Mouse (Mus musculus): ENCODE data around the gene Pgbd1. TPM values are rescaled to one million over a fixed set of nuclear protein-coding genes. Genes with fewer than 3 reads are reported as not detected.
"Not testable (repeated sequence)": the region's sequence is repeated elsewhere in the genome, so short reads cannot be mapped to it uniquely, and the experiment has no call there.

The Pgbd1 gene
- polyA plus RNA-seq (2015; fragmentation: Nextera tagmentation; extraction: Ambion mirVana), result 2.8 and 3.5 TPM in 2 replicates

DNA sequence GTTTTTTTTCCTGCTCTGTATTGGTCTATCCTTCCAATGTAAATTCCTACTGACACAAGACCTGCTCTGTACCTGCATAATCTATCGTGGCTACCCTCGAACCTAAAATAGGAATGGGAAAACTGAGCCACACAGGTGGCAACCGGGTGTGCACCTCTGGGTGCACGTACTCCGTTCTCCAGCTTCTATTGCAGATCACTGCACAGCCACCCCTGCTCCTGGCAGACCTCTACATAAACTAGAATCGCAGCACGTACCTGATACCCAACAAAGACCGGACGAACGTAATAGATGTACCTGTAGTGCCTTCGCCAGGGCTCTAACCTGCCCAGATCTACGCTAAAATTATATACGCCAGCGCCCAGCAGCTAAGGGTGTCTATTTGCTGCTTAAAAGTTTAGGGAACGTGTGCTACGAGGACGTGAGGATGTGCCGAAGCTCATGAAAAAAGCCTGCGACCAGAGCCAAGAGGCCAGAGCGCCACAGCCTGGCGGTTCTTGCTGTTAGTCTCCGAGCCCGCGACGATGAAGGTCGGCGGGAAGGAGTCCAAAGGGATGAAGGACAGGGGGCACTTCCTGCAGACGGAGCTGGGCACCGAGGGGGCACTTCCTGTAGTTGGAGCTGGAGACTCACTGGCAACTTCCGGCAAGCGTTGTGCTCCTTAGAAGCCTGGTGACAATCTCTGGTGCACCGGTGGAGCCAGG, at the start of gene Pgbd1:
Pgbd1 (minus strand) TSS at position 556 of the 704 bp plus-strand sequence.
- Histone ChIP-seq H3K27ac (replicated peaks) (peak within 1 kb of the TSS; percentile 36; the same call in 1 of the 2 replicates), H3K36me3 (peaks cover 32% of the 10 kb centered on the region), H3K9ac (replicated peaks) (peak within 1 kb of the TSS; percentile 64), H3K9me3 (no peaks in the 10 kb centered on the region), H3K4me1 (peaks cover 12% of the 10 kb centered on the region; the same call in 1 of the 2 replicates), H3K27me3 (no peaks in the 10 kb centered on the region), H3K4me3 (peak within 1 kb of the TSS; percentile 61), H3K4me2 (replicated peaks) (peak within 1 kb of the TSS; percentile 61)
- under 1% methylated on average over 32 of the region's 32 CpGs for WGBS
- ATAC-seq (replicated peaks), result peak; percentile 94

DNA sequence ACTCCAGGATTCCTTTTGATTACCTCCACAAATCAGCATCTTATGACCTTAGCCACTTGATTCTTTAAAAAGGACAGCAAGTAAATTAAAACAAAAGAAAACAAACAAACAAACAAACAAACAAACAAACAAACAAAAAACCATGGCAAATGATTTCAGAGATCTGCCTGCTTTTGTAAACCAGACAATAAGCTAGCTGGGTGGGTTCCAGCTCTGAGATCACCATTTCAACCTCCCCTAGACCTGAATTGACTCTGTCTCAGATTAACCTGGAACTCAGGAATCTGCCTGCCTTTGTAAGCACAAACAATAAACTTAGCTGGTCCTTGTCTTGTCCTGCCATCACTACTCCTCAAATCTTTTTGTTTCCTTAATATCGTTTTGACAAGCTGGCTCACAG, 46.0 kb upstream of the Pgbd1 start:
- Histone ChIP-seq H3K4me3 (no peak overlapping the region), H3K27me3 (no peaks in the 10 kb centered on the region), H3K27ac (replicated peaks) (no peak overlapping the region), H3K9ac (replicated peaks) (no peak overlapping the region), H3K9me3 (no peaks in the 10 kb centered on the region), H3K4me2 (replicated peaks) (no peak overlapping the region), H3K4me1 (no peaks in the 10 kb centered on the region), H3K36me3 (peaks cover 25% of the 10 kb centered on the region)
- WGBS, result 93% methylated on average over 1 of the region's 1 CpGs
- ATAC-seq (replicated peaks), result no peak

DNA sequence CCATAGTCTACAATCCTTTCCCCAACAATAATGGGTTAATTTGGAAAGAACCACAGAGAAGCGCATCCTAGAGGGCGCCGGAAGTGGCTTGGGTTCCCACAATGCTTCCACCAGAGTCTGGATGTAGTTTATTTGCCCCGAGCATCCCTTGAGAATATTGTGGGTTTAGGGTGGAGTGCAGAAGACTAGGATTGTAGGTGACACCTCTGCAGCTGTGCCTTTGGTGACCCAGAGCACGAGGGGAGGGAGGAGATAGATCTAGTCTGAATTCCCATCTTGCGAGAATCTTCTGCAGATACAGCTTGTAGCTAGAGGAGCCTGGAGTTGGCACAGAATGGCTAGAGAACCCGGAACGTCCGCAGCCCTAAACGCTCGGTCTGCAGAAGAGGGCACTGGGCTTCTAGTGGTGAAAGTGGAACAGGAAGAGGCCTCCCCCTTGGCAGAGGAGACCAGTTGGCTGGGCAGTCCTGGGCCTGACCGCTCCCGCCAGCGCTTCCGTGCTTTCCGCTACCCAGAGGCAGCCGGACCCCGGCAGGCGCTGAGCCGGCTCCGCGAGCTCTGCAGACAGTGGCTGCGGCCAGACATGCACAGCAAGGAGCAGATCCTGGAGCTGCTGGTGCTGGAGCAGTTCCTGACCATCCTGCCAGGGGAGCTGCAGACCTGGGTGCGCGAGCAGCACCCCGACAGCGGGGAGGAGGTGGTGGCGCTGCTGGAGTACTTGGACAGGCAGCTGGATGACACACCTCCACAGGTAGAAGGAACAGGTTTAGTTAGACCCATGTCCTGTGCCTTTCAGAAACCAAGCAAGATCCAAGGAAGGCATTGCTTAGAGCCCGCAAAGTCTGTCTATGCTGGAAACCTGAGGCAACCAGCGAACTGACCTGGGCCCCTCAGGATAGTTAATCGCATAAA, 38.2 kb upstream of the Pgbd1 start, which contains the start of the genes Zkscan4 and Gm10065:
Zkscan4 (plus strand) TSS at position 149 of the 912 bp plus-strand sequence.
Gm10065 (minus strand) TSS at position 683 of the 912 bp plus-strand sequence.
- H3K9me3 ChIP-seq, H3K27me3 ChIP-seq, H3K36me3 ChIP-seq, H3K4me1 ChIP-seq: not testable (repeated sequence)
- ATAC-seq (replicated peaks), result peak; percentile 88
- H3K27ac ChIP-seq (replicated peaks), result peak within 1 kb of the TSS; percentile 72
- H3K4me3 ChIP-seq, result peak within 1 kb of the TSS; percentile 49
- peak within 1 kb of the TSS; percentile 63 for H3K9ac ChIP-seq (replicated peaks)
- peak within 1 kb of the TSS; percentile 64 for H3K4me2 ChIP-seq (replicated peaks)
- WGBS, result 5% methylated on average over 30 of the region's 31 CpGs

DNA sequence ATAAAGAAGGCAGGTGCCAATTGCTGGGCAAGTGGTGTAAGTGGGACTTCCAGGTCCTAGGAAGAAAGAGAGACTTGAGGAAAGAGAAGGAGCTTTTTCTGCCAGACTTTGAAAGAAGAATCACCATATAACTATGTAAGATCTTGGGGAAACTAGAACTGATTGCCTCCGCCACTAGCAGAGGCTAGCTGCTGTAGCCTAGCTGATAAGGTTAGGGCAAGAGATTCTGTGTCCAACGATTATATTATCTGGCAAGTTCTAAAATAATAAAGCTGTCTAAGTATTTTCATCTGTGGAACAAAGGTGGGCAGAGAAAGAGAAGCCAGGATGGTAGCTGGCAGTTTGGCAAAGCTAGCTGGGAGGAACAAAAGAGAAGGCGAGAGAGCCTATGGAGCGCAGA, 31.6 kb upstream of the Pgbd1 start:
- Histone ChIP-seq H3K36me3 (no peaks in the 10 kb centered on the region), H3K4me3 (no peak overlapping the region), H3K4me2 (replicated peaks) (no peak overlapping the region), H3K27ac (replicated peaks) (no peak overlapping the region), H3K27me3 (peaks cover 11% of the 10 kb centered on the region), H3K9ac (replicated peaks) (no peak overlapping the region), H3K9me3 (no peaks in the 10 kb centered on the region), H3K4me1 (no peaks in the 10 kb centered on the region; the same call in 1 of the 2 replicates)
- 20% methylated on average over 4 of the region's 4 CpGs for WGBS
- no peak for ATAC-seq (replicated peaks)

DNA sequence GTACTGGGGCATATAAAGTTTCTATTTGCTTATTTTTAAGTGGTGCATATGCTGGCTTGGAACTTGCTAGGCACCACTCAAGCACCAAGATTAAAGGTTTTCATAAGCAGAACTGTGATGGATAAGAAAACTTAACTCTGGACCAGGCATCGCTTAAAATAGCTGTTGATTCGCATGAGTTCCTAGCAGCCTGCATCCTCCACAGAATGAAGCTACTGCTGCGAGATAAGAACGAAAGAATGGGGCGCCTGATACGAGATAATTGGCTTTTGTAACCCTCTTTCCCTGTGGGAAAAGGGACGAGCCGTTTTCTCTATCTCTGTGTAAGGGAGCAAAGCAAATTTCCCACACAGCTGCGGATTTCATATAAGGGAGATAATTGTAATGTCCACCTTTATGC, 28.2 kb upstream of the Pgbd1 start:
- no peak overlapping the region for H3K27ac ChIP-seq (replicated peaks)
- no peaks in the 10 kb centered on the region for H3K9me3 ChIP-seq
- 15% methylated on average over 9 of the region's 9 CpGs for WGBS
- 0 out of 2 replicates have a peak, but pooled peaks have one; percentile 8 for ATAC-seq (replicated peaks)
- H3K9ac ChIP-seq (replicated peaks), result no peak overlapping the region
- peak overlapping the region; percentile 54 for H3K4me3 ChIP-seq
- peak overlapping the region; percentile 70 for H3K4me2 ChIP-seq (replicated peaks)
- no peaks in the 10 kb centered on the region for H3K36me3 ChIP-seq
- no peaks in the 10 kb centered on the region; the same call in 1 of the 2 replicates for H3K4me1 ChIP-seq
- H3K27me3 ChIP-seq, result peaks cover 11% of the 10 kb centered on the region

DNA sequence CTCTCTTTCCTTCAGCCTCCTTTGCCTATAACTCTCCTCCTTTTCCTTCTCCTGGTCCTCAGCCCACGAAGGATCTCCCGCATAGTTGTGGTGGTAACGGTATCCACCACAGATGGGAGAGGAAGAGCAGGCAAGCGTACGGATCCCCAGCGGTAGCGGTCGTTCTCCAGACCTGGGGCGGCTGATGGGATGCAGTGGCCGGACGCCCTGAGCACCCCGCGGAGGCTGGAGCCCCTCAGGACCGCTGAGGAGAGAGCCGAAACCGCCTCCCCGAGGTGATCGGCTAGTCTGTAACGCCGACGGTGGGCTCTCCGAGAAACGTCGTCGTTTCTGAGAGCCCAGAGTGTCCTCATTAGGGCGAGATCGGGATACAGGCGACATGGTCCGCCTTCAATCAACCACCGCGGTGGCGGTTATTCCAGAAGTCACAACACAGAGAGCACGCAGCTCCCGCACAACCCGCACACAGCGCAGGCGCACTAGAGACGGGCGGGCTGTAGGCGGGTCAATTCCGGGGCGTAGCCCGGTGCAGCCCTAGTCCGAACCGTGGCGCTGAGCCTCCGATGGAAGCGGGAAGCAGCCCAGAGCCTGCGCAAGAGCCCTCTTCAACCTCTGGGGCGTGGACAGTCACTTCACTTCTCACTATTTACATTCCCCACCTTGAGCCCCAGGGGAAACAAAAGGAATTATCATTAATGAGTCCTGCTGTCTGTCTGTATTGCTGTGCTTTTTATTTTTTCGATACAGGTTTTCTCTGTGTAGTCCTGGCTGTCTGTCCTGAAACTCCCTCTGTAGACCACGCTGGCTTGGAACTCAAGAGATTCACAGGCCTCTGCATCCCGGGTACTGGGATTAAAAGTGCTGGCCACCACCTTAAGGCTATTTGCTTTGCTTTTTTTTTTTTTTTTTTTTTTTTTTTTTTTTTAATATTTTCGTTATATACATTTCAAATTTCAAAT, 27.5 kb upstream of the Pgbd1 start, which contains the start of gene Nkapl:
Nkapl (minus strand) TSS at position 449 of the 959 bp plus-strand sequence.
- H3K4me1 ChIP-seq, result no peaks in the 10 kb centered on the region; the same call in 1 of the 2 replicates
- H3K36me3 ChIP-seq, result no peaks in the 10 kb centered on the region
- ATAC-seq (replicated peaks), result peak; percentile 99
- H3K9ac ChIP-seq (replicated peaks), result peak within 1 kb of the TSS; percentile 62
- no peaks in the 10 kb centered on the region for H3K9me3 ChIP-seq
- WGBS, result under 1% methylated on average over 54 of the region's 54 CpGs
- H3K27me3 ChIP-seq, result peaks cover 11% of the 10 kb centered on the region
- peak within 1 kb of the TSS; percentile 70 for H3K4me2 ChIP-seq (replicated peaks)
- peak within 1 kb of the TSS; percentile 53 for H3K27ac ChIP-seq (replicated peaks)
- H3K4me3 ChIP-seq, result peak within 1 kb of the TSS; percentile 54

DNA sequence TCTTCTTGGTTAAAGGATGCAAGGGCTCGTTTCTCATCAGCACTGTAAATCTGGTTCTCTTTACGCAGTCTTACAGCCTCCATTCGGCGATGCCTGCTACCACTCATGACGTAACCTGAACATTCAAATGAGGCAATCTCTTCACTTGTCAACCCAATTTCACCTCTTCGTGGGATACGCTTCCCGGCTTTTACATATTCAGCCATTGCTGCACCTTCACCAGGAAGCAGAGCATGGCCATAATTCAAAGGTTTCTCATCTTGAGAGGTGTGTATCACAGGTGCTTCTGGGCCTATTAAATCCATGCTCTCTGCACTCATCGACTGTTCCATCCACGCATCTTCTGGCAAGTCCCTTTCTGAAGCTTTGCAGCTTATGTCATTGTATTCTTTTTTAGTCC, 26.5 kb upstream of the Pgbd1 start:
- 89% methylated on average over 10 of the region's 10 CpGs for WGBS
- Histone ChIP-seq H3K9ac (replicated peaks) (no peak overlapping the region), H3K27me3 (peaks cover 11% of the 10 kb centered on the region), H3K4me2 (replicated peaks) (no peak overlapping the region), H3K27ac (replicated peaks) (no peak overlapping the region), H3K4me3 (peak overlapping the region; percentile 54; the same call in 1 of the 2 replicates), H3K9me3 (no peaks in the 10 kb centered on the region), H3K36me3 (no peaks in the 10 kb centered on the region), H3K4me1 (no peaks in the 10 kb centered on the region; the same call in 1 of the 2 replicates)
- no peak for ATAC-seq (replicated peaks)

DNA sequence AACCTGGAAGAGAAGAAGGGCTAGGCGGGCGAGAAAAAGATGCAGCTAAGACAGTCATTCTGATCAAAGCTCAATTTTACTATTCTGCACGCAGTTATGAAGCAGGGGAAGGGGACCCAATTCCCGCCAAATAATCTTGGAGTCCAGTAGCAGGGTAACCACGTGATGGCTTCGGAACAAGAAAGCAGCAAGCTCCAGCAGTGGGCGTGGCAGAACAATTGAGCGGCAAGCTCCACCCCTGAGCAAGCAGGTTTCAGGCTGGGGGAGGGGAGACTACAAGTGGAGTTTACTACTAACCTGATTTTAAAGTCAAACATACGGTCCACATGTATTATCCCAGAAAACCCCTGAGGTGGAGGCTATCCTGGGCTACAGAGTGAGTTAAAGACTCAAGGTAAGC, 21.7 kb upstream of the Pgbd1 start:
- WGBS, result 47% methylated on average over 9 of the region's 9 CpGs
- not testable (repeated sequence) for H3K9ac ChIP-seq (replicated peaks); H3K36me3 ChIP-seq; H3K4me2 ChIP-seq (replicated peaks); ATAC-seq (replicated peaks); H3K4me1 ChIP-seq; H3K4me3 ChIP-seq; H3K9me3 ChIP-seq; H3K27ac ChIP-seq (replicated peaks); H3K27me3 ChIP-seq

DNA sequence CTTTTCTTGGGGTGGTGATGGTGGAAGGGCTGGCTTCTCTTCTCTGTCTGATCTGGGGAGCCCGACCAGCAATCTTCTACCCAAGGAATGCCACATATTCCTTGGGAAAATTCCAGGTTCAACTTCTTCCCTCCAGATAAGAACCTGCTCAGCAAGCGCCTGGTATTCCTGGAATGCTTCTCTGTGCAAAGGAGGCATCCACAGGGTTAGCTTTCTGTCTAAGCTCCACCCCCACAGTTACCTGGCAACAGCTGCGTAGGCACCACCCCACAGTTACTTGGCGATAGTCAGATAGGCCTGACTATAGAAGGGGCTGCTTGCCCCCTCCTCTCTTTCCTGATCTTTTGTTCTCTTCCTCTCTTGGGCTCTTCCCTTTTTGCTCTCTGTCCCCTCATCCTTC, 15.5 kb upstream of the Pgbd1 start:
- peaks cover 16% of the 10 kb centered on the region for H3K4me1 ChIP-seq
- ATAC-seq (replicated peaks), result no peak
- no peaks in the 10 kb centered on the region for H3K36me3 ChIP-seq
- no peaks in the 10 kb centered on the region; the same call in 1 of the 2 replicates for H3K27me3 ChIP-seq
- H3K9me3 ChIP-seq, result no peaks in the 10 kb centered on the region
- no peak overlapping the region for H3K9ac ChIP-seq (replicated peaks)
- no peak overlapping the region for H3K4me3 ChIP-seq
- no peak overlapping the region for H3K4me2 ChIP-seq (replicated peaks)
- 10% methylated on average over 4 of the region's 4 CpGs for WGBS
- H3K27ac ChIP-seq (replicated peaks), result no peak overlapping the region

DNA sequence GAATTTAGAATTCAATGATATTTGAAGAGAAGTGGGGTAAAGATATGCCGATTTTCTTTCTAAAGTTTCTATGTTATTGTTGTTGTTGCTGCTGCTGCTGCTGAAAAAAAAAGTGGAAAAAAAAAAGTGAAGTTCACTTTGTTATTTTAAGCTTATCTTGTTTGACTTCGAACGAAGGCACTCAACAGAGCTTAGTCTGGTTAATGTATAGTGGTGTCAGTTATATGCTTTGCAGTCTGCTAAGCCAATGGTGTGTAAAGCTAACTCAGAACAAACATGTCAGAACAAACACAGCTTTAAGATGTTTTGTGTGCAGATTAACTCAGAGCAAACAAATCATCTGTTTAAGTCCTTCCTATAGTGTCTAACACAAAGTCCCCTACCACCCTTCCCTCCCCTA, 13.3 kb upstream of the Pgbd1 start:
- Histone ChIP-seq H3K9ac (replicated peaks) (no peak overlapping the region), H3K4me1 (peaks cover 18% of the 10 kb centered on the region), H3K9me3 (no peaks in the 10 kb centered on the region), H3K4me2 (replicated peaks) (no peak overlapping the region), H3K27me3 (no peaks in the 10 kb centered on the region; the same call in 1 of the 2 replicates), H3K27ac (replicated peaks) (no peak overlapping the region), H3K4me3 (peak overlapping the region; percentile 61; the same call in 1 of the 2 replicates), H3K36me3 (no peaks in the 10 kb centered on the region)
- 95% methylated on average over 3 of the region's 3 CpGs for WGBS
- no peak for ATAC-seq (replicated peaks)

DNA sequence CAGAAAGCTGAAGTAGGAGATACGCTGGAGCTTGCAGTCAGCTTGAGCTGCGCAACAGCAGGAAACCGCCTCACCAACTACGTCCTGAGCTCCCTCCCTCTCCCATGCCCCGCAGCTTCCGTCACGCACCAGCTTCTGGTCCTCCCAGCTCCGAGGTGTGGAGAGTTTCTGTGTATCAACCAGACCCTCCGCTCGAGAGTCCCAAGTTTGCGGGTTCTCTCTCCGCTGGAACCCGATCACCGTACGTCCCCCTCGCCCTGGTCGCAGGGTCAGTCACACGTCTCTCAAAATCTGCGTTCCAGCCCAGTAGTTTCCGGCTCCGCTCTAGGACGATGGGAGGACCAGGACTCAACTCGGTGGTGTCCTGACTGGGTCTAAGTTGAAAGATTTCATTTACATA, 12.6 kb upstream of the Pgbd1 start, which contains the start of gene Zscan26:
Zscan26 (minus strand) TSS at position 282 of the 400 bp plus-strand sequence.
- under 1% methylated on average over 23 of the region's 23 CpGs for WGBS
- ATAC-seq (replicated peaks), result peak; percentile 96

More for the DNA sequence above, 12.6 kb upstream of the Pgbd1 start, which contains the start of gene Zscan26:
- Histone ChIP-seq H3K4me1 (peaks cover 18% of the 10 kb centered on the region), H3K4me2 (replicated peaks) (peak within 1 kb of the TSS; percentile 57), H3K9ac (replicated peaks) (peak within 1 kb of the TSS; percentile 62), H3K36me3 (0 out of 2 replicates have a peak, but pooled peaks cover 6% of the 10 kb centered on the region), H3K4me3 (peak within 1 kb of the TSS; percentile 61), H3K27ac (replicated peaks) (peak within 1 kb of the TSS; percentile 66), H3K9me3 (no peaks in the 10 kb centered on the region), H3K27me3 (no peaks in the 10 kb centered on the region; the same call in 1 of the 2 replicates)

All from forebrain, embryonic 15.5 days (tissue).